Mouse (Mus musculus): Measurements from ENCODE around the gene Icos.

Gene Icos

DNA sequence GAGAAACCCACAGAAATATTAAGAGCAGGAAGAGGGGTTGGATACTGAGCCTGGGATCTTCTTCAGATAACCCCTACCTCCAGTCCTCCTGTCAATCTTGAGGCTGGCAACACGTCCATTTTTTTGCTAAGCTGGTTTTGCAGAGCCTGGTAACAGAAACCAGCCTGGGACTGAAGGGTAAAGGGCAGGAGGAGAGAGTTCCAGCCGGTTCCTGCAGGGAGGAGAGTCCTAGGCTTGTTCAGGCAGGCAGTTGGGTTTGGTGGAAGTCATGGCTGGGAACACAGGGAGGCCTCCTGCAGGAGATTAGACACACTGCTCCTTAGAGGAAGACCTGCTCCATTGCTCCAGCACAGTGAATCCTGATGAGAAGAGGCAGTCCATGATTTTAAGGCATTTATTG, 10.2 kb upstream of the Icos start:
- no peak for DNase-seq

DNA sequence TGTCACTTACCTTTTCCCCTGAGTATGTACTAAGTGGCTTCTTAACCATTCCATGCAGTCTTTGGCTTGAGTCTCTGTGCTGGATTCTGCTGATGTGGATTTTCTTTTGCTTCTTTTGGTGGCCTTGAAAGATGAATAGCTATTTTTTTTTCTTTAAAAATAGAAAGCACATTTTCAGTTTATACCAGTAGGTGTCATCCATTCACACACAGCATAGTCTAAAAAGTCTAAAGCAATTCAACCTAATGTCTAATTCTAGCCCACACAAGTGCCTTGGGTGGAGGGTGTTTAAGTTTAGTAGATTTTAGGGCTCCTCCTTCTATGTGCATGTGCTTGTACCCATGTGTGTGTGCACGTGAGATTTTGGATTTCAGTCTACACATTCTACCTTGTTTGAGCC, 6.9 kb upstream of the Icos start:
- no peak for DNase-seq

DNA sequence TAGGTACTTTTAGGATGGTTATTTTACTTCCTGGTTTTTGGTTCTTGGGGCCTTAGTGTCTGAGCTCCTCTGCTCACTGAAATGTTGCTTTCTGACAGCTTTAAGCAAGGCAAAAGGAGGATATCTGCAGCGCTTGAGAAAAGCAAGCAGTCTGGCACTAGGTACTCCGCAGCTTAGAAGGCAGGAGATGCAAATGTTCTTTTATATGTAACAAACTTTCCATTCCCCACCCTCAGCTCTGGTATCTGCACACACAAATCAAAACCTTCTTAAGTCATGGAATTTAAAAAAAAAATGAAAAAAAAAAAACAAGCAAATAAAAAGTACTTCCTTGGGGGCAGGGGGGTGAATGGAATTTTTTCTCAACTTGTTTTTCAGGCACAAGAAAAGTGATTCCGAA, 3.5 kb upstream of the Icos start:
- DNase-seq = no peak

DNA sequence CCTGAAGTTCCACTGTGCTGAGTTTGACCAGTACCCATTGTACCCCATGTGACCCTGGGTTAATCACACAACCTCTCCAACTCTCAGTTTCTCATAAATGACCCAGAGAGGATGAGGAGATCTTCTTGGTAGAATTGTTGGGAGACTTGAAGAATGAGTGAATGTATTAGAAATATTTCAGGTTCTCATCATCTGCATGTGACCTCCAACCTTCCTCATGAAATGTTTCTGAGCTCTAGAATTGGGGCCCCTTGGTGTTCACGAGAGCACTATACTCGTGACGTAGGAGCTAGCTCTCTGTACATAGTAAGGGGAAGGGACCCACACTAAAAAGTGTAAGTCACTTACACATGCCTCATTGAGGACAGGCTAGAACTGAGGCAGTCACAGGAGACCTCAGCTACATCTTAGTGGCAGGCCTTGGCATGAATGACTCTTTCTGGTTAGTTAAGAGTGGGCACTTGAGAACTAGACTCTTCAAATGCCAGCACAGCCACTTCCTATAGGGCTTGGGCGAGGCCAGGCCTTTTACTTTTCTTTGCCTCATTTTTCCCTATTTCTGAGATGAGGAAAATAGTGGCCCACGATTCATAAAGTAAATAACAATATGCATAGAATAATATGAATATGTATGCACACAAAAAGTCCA, 2.0 kb upstream of the Icos start:
- no peak for DNase-seq

DNA sequence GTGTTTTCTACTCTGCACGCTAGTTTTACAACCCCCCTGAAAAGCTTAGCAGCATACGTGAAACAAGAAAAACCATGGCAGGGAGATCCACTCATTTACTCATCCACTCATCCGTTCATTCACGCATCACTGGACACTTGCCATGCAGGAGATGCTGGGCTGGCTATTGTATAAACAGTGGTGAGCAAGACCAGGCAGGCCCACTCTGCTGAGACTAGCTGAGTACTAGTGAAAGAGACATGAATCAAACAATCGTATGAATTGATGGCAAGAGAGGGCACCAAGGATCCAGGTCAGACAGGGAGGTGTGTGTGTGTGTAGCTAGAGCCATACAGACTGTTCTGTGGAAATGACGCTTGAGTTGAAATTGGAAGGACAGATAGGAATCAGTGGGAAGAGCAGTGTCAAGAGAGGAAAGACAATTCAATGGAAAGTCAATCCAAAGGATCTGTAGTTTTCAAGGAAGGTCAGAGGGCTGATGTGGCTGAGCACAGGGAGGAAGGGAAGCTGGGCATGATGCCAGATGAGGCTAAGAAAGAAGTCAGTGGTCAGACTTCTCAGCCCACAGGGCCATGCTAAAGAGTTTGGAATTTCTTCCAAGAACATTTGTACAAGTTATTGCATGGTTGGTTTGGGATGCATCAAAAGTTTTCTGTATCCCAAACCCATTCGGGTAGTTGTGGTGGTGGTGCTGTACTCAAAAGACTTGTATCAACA, 1.6 kb downstream of the Icos start:
- DNase-seq = no peak

DNA sequence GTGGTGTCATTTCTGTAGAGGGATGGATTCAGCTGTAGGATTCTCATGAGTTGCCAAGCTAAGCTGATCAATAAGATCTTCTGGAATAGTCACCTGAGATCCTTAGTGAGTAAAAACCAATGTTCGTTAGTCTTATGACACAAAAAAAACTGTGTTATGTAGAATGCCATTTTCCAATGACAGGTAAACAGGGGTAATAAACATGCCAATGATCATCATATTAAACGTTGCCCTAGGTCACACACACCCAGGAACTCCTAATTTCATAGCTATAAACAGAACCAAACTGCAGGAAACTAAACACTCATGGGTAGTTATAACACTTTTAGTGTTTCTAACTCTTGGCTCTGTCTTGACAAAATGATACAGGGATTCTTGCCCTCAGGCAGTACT, 2.1 kb downstream of the Icos start:
- DNase-seq = no peak

DNA sequence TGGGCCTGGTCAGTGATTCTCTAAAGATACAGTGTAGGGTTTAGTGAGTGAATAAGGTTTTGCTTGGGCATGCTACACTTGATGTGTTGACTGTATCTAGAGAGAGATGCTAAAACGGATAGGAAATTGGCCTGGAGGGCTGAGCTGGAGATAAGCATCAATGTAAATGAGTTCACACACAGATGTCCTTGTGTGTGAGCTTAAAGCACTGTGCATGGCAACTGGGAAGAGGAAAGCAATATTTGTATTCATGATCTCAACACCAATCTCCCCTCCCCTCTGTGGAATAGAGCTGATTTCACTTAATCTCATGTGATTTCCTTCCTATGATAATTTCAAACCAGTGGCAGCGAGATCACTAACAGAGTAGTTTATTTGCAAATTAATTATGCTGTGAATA, 7.3 kb downstream of the Icos start:
- DNase-seq = no peak

DNA sequence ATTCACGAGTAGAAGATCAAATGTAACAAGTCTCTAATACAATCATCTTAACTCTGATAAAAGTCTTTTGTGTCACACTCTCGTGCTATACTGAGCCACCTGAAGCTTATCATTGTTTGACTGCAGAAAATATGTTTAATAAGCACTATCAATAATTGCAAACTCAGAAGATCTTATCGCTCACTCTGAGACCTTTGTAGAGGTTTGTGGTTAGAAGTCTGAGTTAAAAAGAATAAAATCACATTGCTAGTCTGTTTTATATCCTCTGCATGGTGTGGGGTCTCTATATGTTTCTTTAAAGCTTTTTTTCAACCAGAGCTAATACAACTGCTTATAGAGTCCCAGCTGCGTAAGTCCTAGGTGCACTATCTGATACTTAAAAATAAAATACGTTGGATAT, 8.4 kb downstream of the Icos start:
- no peak for DNase-seq

DNA sequence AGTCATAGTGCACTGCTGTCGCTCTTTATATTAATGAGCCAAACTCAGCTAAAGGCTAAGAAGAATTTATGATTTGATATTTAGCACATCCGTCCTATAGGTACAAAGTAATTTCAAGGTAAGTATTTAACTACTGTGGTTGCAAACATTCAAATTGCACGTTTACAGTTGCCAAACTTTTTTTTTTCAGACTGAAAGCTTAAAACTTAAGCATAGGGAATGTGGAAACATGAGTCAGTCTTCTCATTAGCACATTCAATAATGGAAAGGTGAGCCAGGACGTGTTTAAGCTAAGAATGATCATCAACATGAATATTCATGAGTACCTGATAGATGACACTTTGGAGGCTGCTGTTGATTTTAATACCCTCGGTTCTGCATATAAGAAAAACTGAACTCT, 11.4 kb downstream of the Icos start:
- DNase-seq = no peak

DNA sequence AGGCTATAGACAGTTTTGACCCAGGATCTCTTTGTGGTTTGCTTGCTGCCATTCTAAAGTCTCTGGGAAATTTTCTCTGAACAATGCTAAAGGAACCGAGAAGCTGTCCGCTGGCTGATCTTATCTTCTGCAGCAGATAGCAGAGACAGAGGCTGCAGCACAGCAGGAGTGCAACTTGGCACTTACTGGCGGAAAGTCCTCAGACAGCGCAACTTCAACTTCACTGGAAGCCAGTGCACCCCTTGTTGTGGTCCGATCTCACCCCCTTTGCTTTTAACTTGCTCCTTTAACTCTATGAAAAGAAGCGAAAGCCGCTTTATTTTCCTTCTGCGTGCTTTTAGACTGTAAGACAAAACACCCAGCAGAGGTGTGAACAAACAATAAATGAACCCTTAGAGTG, 12.6 kb downstream of the Icos start:
- no peak for DNase-seq

DNA sequence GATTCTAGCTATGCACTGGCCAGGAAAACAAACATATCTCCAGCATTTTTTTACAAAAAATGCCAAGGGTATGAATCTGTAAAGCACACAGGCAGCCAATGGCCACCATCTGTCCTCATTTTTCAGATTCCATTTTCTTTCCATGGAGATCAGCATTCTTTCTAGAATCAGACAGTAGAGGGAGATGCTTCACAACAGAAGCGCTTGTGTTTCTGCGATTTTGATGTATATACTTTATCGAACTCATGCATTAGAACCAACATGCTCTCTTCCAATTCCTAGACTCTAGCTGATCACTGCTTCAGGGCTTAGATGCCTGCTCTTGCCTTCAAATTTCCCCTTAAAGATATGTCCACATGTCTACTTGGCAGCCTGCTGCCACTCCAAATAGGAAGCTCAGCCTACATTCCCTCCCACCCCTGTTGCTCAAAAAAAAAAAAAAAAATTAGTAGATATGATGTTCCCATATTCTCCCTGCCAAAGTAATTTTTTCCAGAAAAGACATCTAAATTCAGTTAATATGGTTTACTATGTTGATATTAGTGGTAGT, 20.4 kb downstream of the Icos start:
- DNase-seq = peak; percentile 13

DNA sequence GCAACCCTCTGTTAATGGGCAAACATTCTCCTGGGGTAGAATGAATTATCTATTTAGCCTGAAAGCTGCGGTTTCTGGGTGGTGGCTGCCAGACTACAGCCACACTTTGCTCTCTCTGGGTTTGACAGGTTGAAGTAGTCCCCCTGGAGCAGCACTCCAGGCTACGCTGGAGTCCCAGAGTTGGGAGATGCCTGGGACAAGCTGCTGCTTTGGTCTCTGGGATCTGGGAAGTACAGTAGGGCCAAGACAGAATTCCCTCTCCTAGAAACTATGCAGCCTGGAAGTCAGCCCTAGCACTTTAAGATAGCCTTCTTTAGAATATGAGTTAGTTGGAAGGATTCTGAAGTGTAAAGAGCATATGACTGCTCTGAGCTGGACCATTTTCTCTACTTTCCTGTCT, 21.0 kb downstream of the Icos start:
- DNase-seq = no peak

DNA sequence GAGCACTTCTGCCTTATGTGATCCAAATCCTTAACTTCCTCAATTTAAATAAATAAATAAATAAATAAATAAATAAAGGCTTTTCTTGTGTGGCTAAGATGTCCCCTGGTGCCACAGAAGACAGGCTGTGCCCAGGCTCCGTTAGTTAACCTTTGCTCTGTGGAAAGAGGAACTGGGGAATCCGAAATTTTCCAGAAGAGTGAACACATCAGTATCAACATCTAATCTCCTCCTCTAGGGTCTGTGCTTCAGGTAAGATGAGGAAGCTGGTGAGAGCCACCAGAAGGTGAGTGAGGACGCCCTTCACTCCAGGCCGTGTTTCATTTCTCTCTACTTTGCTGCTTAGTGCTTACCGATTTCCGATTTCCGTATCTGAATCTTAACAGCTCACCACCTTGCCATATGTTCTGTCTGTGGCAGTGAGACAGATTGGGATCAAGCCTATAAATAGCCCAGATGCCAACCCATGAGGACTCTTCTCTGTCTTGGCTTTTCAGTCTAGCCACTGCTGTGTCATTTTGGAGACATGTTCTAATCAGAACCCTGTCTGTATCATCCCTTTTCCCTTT, 24.1 kb downstream of the Icos start:
- DNase-seq = peak; percentile 18

DNA sequence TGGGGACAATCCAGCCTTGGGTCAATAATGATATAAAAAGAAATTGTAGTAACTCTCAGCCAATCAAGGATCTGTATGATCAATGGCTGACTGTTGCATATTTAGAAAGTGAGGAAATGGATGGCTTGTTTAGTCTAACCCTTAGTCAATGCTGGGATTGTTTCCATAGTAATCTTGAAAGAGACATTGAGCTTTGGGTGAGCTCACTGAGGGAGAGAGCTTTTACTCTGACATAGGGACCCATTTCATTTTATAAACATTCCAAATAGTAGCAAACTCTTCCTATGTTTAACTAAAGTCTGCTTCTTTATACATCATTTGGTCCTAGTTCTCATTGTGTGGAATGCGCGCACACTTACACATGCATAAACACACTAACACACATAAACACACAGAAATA, 28.5 kb downstream of the Icos start:
- DNase-seq = no peak

DNA sequence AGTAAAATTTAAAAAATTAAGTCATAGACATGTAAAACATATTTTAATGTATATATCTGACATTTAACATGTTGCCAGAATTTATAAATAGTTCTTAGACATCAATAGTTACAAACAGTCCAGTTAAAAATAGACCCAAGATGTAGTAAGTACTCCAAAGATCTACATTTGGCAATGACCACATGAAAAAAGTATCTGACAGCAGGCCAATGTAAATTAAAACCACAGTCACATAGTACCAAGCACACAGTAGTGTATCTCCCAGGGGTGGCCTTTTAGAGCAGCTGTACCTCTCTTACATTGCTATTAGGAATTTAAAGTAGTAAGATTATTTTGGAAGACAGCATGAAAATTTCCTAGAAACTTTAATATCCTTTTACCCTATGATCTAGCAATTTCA, 29.8 kb downstream of the Icos start:
- no peak for DNase-seq

DNA sequence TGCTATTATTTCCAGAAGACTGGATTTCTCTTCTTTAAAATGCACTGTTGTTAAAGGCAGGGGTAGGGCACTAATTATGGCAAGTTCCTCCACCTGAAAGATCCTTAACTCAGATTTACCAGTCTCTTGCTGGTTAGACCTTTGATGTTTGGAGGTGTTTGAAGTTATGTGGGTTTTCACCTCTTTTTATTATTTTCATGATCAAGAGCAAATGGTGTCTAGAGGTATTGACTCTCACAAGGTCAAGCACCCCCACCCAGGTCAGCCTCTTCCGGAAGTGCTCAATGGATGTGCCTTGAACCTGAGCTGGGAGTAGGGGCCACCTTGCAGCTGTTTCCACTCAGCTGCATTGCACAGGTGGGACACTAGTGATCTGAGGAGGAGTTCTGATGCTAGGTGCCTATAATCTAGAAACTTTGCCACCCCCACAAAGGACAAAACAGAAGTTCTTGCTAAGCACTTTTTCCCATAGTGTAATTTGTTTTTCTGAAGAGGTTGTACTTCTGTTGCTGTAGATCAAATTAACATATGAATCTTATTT, 38.9 kb downstream of the Icos start:
- no peak for DNase-seq

DNA sequence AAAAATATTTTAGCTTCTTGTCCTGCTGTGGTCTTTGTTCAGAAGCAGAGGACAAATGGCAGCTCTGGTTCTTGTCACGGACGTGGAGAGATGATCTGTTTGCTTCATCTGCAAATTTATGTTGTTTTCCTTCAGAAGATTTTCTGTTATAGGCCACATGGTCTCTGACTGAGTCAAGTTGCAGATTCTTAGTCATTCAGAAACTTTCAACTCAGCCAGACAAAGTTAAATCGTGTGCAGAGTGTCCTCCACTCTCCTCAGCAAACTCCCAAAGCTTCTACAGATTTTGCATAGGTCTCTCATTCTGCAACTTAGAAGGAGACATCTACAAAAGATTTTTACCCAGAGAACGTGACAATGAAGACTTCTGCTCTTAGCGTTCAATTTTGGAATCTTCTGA, 49.0 kb downstream of the Icos start:
- no peak for DNase-seq

DNA sequence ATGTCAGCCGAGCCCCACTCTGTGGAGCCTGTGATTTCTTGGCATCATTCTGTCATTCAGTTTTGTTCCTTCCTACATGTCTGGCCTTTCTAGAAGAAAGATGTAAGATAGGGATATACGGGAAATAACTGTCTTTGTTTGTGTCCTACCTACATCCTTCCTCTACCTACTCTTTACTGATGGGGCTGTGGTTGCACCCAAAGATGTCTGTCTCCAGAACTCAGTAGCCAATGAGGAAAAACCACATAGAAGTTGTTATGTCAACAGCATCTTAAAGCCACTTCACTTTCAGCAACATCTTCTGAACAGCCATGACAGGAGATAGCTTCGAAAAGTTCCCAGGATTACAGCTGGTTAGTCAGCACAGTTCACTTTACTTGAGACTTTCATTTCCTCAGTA, 49.8 kb downstream of the Icos start:
- DNase-seq = no peak

DNA sequence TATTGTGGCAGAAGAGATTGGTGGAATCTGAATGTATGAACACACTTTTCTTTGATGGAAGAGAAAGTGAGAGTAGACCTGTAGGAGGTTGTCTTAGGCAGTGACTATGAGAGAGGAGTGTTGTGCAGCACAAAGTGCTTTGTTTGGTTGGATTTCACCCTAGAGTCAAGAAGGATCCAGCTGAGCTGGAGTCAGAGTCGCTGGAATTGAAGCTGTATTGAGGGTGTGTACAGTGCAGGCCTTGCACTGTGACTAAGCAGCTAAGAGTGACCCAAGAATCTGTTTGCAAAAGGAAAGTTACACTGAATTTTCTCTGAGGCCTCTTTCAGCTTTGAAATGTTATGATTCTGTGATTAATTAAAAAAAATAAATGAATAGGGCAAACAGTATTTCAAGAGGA, 52.2 kb downstream of the Icos start:
- no peak for DNase-seq

DNA sequence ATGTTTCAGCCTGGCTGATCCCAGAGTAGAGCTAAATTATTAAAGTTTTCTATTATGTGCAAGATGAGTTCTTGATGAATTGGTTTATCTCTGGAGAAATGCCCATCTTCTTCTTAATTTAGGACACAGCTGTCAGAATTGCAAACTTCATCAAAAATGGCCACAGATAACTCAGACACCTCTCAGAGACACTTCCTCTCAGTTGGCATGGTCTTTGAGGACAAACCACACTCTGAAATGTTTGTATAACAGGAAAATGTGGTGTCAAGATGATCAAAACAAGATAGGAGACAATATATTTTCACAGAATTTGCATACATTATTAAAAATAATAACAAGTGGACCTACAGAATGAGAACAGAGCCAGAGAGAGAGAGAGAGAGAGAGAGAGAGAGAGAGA, 52.8 kb downstream of the Icos start:
- no peak for DNase-seq

DNA sequence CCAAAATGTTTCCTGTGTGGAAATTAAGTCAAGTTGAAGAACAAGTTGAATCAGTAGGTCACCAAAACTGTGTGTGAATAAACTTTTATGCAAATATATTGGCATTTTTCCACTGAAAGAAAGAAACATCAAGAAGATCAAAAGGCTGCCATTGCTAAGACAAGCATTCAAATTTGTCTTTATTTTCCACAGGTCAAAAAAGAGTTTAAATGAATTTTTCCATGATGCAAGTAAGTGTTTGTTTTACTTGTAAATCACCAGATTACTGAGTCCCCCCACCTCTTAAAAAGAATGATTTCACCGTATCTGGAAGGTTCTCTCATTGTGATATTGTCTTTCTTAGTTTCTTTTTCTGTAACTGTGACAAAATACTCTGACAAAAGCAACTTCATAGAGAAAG, 57.5 kb downstream of the Icos start:
- no peak for DNase-seq

DNA sequence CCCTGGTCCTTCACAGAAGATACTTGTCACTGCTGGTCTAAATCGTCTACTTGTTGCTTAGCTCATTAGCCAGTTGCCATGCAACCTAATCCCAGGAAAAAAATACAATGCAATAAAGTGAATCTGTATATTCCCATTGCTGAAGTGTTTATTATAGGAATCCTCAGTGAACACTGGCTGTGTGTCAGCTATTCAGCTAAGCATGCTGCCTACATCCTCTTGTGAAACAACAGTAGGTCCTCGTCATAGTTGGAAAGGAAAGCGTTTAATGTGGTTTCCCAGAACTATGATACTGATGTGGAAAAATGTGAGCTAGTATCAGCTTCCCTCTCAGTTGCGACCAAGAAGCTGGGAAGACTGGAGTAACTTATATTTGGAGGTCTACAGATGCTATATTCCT, 60.5 kb downstream of the Icos start:
- no peak for DNase-seq

DNA sequence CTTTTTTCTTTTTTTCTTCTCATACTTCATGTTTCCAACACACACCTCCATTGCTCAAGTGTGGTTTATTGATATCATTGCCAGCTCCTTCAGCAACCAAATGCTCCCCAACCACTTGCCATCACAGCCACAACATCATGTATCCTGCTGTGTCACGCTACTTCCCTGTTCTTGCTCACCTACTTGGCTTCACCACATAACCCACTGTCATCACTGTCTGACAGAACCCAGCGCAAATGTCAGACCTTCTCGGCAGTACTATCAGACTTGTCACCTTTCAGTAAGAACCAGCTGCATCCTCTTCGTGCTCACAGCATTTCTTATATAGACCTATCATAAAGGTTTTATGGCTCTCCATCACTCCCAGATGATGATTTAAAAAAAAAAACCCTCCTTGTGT, 61.6 kb downstream of the Icos start:
- no peak for DNase-seq

DNA sequence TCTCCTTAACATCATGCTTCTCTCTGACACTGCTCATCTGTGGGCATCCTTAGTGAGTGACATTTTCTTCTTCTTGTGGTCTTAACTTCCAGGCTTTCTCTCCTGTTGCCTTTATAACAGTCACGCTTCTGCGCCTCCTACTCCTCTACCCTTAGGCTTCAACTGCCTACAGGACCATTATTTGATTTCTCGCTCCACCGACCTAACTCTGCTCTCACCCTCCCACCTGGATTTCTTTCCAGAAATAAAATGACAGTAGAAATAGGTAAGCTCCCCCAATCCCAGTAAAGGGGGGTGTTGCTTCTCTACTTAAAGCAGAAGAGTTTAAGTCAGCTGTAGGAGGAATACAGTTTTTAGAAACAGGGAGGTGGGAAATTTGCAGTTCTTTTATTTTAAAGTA, 62.7 kb downstream of the Icos start:
- no peak for DNase-seq
